Mouse (Mus musculus) frontal cortex, postnatal 14 days (tissue): ENCODE measurements at regions not wholly inside any gene's neighbourhood (a gene's known extent, or its start where the extent isn't known, plus 50 kb on each side); places are given as distances from the start of the nearest gene placed in this dataset.
A peak's percentile ranks its signal among the peaks of the same experiment; 100 is the strongest.
"Not testable (repeated sequence)": the region's sequence is repeated elsewhere in the genome, so short reads cannot be mapped to it uniquely, and the experiment has no call there.

Source experiments
- DNase-seq, 2 experiments: peaks; one replicate each; pipeline ENCODE4 v3.0.0; 2022; ENCODE audit warnings: low spot score in 2 of 2

DNA sequence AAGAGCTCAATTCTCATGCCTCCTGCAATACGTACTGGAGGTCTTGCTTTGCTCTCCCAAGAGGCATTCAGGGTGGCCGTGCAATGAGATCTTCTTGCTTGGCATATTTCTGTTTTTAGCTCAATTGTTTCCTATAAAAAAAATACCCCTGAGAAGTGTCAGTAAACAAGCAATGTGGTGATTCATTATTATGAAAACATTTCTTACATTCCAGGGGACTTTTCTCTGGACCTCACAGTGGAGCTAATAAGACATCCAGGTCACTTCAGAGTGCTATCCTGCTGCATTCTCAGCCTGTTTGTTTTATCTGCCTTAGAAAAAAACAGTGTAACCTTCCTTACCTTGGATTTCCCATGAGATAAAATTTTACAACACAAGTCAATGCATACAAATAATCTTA, 532.0 kb downstream of the Dad1 start:
- not testable (repeated sequence) for DNase-seq

DNA sequence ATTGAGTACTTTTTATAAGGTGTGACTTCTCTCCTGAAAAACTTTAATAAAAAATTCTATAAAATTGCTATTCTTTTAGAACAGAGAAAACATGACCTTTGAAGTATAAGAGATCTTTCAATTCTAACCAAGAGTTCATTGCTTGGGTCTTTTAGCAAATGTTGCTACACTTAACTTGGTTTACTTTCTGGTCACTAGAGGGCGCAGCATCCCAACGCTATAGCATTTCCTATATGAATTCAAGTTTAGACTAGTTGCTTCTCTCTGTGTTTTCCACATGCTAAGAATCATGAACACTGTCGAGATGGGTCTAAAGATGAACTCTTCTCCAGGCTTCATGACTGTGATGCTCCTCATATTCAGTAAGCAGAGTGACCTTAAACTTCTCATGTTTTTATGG, 544.3 kb downstream of the Dad1 start:
- not testable (repeated sequence) for DNase-seq

DNA sequence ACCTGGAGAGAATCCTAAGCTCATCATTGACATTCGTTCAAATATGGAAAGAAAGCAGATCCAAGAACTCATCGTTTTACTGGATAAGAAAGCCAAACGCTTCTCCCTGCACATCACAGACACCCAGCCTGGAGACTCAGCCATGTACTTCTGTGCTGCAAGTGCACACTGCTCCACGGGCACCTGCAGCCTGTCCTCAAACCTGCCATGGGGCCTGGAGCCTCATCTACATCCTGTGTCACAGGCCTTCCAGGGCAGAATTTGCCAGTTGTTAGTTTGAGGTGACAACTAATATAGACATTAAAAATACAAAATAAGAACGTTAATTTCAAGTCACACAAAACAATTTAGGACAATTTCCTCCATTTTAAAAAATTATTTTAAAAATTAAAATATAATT, 549.6 kb downstream of the Dad1 start:
- not testable (repeated sequence) for DNase-seq

DNA sequence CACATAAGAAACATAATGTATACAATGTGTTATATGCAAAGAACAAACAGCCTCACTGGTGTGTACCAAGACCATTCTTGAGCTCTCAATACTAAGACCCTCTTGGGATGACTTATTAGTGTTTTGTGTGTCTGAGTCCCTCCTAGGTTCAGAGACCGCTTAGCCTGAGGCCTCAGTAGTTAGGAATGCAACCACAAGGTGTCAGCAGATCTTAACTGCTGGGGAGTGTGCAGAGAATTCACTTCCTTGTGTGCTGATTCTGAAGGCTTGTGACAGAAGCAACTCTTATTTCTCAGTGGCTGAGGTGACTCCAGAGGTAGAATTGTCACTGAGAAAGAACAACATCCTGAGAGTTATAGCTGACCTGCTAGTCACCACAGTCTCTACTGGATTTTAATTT, 550.3 kb downstream of the Dad1 start:
- DNase-seq: not testable (repeated sequence)

DNA sequence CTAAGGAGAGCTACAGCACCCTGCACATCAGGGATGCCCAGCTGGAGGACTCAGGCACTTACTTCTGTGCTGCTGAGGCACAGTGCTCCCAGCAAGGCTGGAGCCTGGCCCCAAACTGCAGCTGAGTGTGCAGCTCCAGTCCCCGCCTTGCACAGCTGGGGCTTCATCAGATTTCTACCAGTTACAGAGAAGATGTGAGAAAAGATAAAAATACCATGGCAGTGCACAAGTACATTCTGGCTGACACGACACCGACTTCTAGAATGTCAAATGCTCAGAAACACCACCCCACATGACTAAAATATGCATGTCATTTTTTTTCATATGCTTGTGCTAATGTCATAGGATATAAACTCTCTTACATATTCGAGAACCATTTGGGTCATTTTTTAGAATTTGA, 569.8 kb downstream of the Dad1 start:
- DNase-seq: not testable (repeated sequence)

DNA sequence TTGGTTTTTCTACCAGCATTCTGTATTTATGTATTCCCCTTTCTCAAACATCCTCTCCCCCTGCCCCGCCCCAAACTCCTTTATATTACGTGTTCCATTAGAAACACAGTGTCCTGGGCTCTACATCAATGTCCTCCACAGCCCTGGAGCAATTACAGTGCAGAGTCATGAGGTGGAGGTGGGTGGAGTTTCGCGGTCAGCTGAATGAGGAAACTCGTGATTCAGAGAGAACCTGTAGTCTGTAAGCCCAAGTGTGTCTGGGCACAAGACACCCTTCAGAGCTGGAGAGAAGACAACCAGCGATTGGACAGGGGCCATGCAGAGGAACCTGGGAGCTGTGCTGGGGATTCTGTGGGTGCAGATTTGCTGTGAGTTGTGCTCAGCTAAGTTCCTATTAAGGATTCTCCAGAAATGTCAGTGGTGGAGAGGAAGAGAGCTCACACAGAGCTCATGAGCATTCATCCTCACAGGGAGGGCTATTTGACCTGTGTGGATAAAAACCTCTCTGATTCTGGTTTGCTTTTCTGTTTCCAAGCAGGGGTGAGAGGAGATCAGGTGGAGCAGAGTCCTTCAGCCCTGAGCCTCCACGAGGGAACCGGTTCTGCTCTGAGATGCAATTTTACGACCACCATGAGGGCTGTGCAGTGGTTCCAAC, 570.4 kb downstream of the Dad1 start:
- not testable (repeated sequence) for DNase-seq

DNA sequence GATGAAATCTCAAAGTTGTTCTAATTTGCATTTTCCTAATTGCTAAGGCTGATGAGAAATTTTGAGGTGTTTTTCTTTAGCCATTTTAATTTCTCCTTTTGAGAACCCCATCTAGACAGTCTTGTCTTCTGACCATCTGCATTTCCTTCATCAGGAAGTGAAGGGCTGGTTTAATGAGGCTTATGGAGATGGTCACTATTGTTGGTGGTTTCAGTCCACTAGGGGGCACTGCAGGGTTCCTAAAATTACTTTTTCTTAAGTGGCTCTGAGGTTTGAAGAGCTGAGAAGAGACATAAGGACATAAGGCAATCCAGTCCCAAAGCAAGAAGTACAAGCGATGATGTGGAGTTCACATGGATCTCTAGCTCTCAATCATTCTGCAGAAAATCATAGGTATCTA, 571.2 kb downstream of the Dad1 start:
- not testable (repeated sequence) for DNase-seq

DNA sequence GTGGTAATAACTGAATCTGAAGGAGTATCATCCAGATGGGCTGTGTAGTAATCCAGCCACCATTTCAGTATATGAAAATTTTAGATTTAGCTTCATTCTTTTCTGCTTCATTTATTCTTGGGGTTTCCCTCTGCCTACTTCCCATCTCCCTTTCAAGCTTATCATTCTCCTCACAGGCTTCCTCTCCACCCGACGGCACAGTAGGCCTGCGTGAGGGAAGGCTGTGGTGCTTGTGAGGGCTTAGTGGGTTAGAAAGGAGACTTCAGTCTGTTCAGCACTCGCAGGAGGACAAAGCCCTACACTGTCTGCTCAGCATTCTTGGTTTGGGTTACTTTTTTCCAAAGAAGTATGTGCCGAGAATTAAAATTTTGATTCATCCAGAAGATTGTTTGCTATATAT, 572.6 kb downstream of the Dad1 start:
- DNase-seq: not testable (repeated sequence)

DNA sequence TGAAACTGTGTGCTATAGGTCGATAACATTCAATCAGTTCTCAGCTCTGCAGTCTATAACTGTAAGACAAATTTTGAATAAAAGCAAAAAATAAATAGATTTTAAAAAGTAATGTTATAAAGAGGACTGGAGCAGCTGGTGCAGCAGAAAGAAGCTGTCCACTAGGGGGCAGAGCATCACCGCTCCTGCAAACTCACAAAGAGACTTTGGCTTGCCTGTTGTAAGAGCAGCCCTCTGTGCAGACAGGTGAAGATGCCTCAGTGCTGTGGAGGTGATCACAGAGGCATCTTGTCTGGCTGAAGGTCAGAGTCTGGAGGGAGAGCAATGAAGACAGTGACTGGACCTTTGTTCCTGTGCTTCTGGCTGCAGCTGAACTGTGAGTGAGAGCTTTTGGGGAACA, 588.2 kb downstream of the Dad1 start:
- peak in 1 of 2 experiments; percentile 25 for DNase-seq

DNA sequence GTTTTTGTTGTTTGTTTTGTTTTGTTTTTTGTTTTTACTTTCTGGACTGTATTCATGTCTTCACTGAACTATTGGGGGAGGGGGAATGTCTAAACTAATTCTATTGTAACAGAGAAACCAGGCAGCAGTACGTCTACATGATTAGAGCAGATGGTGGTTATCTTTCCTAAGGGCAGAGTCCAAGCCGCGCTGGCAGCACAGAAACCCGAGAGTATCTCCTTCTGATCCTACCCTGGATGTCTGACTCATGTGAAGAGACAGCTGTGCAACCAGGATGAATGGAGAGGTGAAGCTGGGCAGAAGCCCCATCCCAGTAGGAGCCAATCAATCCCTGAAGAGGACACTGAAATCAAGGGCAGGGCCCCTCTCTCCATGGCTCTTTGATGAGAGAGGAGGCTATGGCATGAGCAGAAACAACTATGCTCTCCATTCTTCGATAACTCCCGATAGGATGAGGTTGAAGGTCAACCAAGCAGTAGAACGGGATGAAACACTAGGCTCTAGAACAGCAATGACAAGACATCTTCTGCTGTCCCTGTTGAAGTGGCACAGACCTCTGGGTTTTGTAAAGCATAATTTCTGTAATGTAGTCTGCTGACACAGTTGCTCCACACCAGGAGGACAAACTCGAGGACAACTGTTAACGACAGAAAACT, 591.1 kb downstream of the Dad1 start:
- not testable (repeated sequence) for DNase-seq

DNA sequence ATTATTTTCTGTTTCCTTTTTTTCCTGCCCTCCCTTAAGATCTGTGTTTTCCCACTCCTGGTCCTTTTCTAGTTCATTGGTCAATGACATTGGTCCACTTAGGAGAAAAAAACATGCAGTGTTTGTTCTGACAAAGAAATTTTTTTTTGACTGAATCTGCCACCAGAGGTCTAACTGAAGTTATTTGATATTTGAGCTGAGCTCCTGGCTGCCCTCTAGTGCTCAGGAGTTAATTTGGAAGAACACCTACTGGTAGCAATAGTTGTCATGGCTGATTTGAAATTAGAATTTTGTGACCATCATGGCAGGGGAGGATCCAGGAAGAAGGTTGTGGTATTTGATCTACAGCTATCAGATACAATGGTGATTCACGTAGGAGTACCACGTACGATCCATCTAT, 599.2 kb downstream of the Dad1 start:
- DNase-seq: not testable (repeated sequence)

DNA sequence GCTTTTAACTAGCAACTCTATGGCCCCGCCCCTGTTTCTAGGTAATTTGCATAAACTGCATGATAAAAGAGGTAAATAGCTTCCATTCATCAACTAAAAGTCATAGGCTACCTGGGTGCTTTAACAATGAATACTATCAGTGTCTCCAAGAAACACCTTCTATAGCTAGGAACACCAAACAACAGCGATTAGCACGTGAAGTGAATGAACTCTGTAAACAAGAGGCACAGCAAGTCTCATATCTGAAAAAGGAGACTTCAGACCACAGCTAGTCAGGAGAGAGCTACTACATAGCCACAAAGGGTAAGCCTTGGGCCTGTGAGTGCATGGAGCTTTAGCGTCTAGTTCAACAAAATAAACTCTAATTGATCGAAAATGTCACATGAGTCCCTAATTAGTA, 602.8 kb downstream of the Dad1 start:
- not testable (repeated sequence) for DNase-seq

DNA sequence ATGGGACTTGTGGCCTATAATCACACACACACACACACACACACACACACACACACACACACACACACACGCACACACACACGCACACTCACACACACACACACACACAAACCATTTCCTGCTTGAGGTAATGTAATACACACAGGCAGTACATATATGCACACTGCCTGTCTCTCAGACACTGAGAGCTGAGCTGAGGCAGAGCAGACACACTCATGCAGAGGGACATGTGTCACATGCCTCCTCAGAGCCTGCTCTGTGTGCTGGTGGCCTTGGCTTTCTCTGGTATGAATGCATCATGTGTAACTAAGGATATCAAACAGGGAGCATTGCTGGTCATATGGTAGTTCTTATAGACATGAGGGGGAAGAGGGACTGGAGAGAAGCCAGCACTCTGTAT, 604.7 kb downstream of the Dad1 start:
- not testable (repeated sequence) for DNase-seq

DNA sequence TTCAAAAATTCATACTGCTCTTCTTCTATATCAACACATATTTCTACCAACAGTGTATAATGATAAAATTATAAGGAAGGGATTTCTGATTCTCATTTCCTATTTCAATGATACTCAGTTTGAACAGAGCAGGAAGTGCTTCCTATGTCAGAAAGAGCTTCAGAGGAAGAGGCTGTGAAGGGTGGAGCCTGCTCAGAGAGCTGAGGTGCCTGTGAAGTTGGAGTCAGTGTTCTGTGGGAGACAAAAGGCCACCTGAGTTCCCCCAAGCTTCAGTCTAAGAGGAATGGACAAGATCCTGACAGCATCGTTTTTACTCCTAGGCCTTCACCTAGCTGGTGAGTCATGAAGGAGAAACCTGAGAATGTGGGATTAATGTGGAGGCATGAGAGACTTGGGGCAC, 613.5 kb downstream of the Dad1 start:
- DNase-seq: not testable (repeated sequence)

DNA sequence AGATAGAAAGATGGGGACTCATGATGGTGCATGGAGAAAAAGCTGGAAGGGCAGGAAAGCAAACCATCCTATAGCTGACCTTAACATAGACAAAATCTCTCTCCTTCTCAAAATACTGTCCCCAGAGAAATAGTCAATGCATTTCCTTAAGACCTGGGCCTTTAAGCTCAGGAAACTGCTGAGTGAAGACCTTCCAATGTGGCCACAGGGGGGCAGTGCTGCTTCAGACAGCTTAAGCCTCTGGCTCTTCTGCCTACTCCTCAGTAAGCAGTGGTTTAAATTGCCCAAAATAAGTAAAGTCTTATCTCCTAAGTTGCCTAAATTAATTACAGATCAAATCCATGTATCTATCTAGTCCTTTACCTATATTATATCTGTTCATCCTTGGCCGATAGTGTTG, 616.2 kb downstream of the Dad1 start:
- not testable (repeated sequence) for DNase-seq

DNA sequence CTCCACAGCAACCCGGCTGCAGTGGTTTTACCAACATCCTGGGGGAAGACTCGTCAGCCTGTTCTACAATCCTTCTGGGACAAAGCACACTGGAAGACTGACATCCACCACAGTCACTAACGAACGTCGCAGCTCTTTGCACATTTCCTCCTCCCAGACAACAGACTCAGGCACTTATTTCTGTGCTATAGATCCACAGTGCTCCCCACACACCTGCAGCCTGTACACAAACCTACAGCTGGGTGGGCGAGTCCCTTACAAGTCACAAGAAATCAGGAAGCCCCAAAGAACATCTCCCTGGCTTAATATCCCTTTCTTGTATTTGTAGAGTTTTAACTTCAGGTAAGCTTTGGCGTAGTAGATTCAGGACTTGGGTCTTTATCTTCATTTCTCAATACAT, 618.7 kb downstream of the Dad1 start:
- not testable (repeated sequence) for DNase-seq

DNA sequence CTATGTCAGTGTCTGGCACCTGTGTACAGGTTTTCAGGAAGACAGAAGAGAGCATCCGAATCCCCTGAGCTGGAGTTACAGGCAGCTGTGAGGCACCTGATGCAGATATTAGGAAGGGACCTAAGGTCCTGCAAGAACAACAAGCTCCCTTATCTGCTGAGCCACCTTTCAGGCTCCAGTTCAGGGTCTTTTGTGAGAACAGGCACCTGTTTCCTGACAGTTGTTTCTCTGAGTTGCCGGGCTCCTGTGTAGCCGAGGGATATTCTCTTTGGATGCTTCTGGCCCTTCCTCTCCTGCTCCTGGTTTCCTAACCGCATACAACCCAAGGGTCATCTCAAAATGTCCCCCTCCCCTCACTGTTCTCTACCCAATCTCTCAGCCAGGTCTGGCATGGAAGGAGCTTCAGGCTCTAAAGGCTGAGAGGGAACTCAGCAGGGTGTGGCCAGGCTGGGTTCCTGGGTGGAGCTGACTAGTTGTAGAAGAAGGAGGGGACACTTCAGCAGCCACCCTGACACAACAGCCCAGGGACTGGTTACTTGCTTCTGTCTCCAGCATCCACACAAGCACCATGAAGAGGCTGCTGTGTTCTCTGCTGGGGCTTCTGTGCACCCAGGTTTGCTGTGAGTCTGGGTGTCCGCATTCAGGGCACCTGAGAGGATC, 619.5 kb downstream of the Dad1 start:
- not testable (repeated sequence) for DNase-seq

DNA sequence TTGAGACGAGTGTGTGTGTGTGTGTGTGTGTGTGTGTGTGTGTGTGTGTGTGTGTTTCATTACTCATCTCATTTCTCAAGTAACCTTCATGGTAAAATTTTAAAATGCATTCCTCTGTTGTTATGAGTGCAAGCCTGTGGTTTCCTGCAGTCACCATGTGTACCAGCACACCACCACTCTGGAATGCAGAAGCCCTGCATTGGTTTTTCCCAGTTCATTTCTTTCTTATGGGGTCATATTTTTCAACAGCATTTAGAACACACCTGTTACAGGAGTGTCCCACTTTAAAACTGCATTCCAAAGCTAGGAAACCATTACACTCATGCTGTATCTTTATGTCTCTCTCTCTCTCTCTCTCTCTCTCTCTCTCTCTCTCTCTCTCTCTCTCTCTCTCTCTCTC, 620.2 kb downstream of the Dad1 start:
- not testable (repeated sequence) for DNase-seq

DNA sequence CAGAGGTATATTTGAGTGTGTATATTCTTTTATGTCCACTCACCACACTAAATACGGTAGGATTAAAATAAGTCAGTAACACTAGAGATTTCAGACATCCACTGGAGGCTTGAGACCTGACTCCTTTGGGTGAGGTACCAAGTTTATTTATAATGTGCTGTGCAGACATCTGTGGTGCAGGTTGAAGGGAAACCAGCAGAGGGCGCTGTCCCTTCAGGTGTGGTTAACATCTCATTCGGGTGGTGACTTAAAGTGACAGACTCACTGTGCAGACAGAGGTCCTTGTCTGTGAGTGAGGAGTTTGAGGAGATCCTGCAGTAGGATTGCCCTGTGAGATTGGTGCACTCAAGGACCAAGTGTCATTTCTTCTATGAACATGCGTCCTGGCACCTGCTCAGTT, 632.5 kb downstream of the Dad1 start:
- not testable (repeated sequence) for DNase-seq

DNA sequence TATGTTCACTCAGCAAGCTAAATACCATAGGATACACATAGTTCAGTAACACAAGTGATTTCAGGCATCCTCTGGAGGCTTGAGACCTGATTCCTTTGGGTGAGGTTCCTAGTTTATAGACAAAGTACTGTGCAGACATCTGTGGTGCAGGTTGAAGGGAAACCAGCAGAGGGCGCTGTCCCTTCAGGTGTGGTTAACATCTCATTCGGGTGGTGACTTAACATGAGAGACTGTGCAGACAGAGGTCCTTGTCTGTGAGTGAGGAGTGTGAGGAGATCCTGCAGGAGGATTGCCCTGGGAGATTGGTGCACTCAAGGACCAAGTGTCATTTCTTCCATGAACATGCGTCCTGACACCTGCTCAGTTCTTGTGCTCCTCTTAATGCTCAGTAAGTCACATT, 637.8 kb downstream of the Dad1 start:
- DNase-seq: not testable (repeated sequence)

DNA sequence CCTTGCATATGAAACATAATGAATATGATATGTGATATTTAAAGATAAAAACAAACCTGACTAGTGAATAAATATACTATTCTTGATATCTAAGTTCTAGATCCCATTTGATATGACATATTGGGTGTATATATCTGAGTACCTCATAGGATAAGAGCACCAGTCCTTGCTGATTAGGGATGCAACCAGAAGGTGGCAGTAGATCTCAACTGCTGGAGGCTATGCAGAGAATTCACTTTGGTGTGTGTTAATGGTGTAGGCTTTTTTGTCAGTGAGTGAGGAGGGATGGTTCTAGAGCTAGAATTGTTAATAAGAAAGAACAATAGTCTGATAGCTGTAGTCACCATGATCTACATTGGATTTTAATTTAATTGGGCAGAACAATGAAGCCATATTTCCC, 639.6 kb downstream of the Dad1 start:
- no peak for DNase-seq

DNA sequence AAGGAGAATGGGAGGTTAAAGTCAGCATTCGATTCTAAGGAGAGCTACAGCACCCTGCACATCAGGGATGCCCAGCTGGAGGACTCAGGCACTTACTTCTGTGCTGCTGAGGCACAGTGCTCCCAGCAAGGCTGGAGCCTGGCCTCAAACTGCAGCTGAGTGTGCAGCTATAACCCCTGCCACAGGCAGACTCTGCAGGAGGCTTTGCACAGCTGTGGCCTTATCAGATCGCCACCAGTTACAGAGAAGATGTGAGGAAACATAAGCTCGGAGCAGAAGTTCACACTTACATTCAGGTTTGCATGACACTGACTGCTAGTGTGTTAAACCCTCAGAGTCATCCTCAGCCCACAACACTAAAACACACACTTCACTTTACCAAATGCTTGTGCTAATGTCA, 654.6 kb downstream of the Dad1 start:
- not testable (repeated sequence) for DNase-seq

DNA sequence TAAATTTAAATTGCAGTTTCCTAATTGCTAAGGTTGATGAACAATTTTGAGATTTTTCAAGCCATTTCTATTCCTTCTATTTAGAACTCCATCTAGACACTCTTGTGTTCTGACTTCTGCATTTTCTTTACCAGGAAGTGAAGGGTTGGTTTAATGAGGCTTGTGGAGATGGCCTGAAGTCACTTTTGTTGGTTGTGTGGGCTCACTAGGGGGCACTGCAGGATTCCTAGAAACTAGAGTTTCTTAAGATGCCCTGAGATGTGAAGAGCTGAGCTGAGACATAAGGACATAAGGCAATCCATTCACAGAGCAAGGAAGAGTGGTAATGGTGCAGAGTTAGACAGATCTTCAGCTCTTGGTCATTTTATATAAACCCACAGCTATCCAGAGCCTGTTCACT, 656.6 kb downstream of the Dad1 start:
- DNase-seq: not testable (repeated sequence)
